Comparison of ENCODE assay signal across 8 mouse cellular contexts in the genomic region with DNA sequence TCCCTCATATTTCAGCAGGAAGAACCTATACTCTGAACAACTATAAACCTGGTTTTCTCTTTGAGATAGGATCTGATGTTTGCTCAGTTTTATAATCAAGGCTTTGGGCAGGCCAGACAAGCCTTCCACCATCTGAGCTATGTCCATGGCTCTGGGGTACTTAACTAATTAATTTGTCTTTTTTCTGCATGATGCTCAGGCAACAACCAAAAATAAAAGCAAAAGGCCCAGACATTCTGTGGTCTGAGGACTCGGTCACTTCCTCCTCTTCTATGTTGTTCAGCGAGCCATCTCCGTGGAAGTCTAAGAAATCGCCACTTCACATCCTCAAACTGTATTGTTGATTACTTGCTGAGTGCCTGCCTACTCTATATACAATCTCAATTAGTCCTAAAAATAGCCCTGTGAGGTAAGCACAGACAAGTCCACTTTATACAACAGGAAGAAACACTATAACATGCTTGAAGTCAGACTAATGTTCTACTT. TPM values are rescaled to one million over a fixed set of nuclear protein-coding genes. Genes with fewer than 3 reads are reported as not detected.
DNase-seq lines count a peak whose midpoint lies in the region; ATAC-seq and TF ChIP-seq lines count a peak whose summit lies in the region.
"Had no signal": no experiment of that assay in that cellular context is flagged by ENCODE, and none has a peak within 500 bp of the region (broad histone marks: within the 10 kb centered on the region; RNA-seq: fewer than 3 reads in every experiment).

No protein-coding gene starts in this region.

- no peaks in the 10 kb centered on the region for H3K9me3 ChIP-seq in forebrain, postnatal 0 days (ENCODE audit: low read length)
- no peaks in the 10 kb centered on the region for H3K9me3 ChIP-seq in liver, postnatal 0 days (ENCODE audit: low read length)

- H3K4me3 ChIP-seq in spleen, adult 2 months (ENCODE audit: extremely low read depth, insufficient read depth, insufficient read length) = peak overlapping the region; percentile 78
- H3K4me3 ChIP-seq in forebrain, postnatal 0 days (ENCODE audit: low read depth, low read length) = peak overlapping the region; percentile 7; the same call in 1 of the 2 replicates
- H3K4me3 ChIP-seq in liver, postnatal 0 days (ENCODE audit: low read depth, low read length) = peak overlapping the region; percentile 88

- TF ChIP-seq EP300 in liver, postnatal 0 days (IDR thresholded peaks at IDR 0.05; ENCODE audit: low read depth) = no peak

- no peak overlapping the region for H3K9ac ChIP-seq in forebrain, postnatal 0 days
- H3K9ac ChIP-seq in liver, postnatal 0 days (replicated peaks) = peak overlapping the region; percentile 97

- H3K27me3 ChIP-seq in spleen, adult 2 months (ENCODE audit: control insufficient read depth, insufficient read depth, low read length) = no peaks in the 10 kb centered on the region
- no peaks in the 10 kb centered on the region for H3K27me3 ChIP-seq in forebrain, postnatal 0 days (ENCODE audit: insufficient read depth, low read length)
- no peaks in the 10 kb centered on the region for H3K27me3 ChIP-seq in liver, postnatal 0 days (ENCODE audit: insufficient read depth, low read length)

- peak overlapping the region; percentile 74; the same call in 1 of the 2 replicates for H3K27ac ChIP-seq in spleen, adult 2 months (ENCODE audit: insufficient read depth, low read length)
- H3K27ac ChIP-seq in forebrain, postnatal 0 days (ENCODE audit: low read depth, low read length) = no peak overlapping the region
- H3K27ac ChIP-seq in liver, postnatal 0 days (ENCODE audit: low read depth) = peak overlapping the region; percentile 98

- no peak for DNase-seq in spleen, adult 2 months (ENCODE audit: low read depth in 1 of 2, low spot score in 2 of 2)
- no peak for DNase-seq in spleen, postnatal 14 days (ENCODE audit: low spot score in 2 of 2)
- no peak for DNase-seq in forebrain, postnatal 0 days
- DNase-seq in liver, postnatal 0 days = no peak
- DNase-seq in frontal cortex, postnatal 14 days (ENCODE audit: low spot score in 2 of 2) = no peak
- DNase-seq in thymus, postnatal 25 days = no peak
- DNase-seq in Muller cell, postnatal 12 days (ENCODE audit: inconsistent ontology term) = no peak
- DNase-seq: cerebellum, adult 18-20 months had no signal

- no peak for TF ChIP-seq CTCF in spleen, adult 2 months (IDR thresholded peaks at IDR 0.05; ENCODE audit: extremely low read depth, insufficient read depth, insufficient read length, insufficient replicate concordance)
- no peak for TF ChIP-seq CTCF in forebrain, postnatal 0 days (IDR thresholded peaks at IDR 0.05; ENCODE audit: low read depth)
- TF ChIP-seq CTCF in liver, postnatal 0 days (IDR thresholded peaks at IDR 0.05; ENCODE audit: low read depth) = no peak

- peak overlapping the region; percentile 73 for H3K4me2 ChIP-seq in forebrain, postnatal 0 days (ENCODE audit: low read depth)
- peak overlapping the region; percentile 78 for H3K4me2 ChIP-seq in liver, postnatal 0 days (ENCODE audit: low read depth, low read length)

- no peak for ATAC-seq in forebrain, postnatal 0 days
- ATAC-seq in liver, postnatal 0 days = no peak

- TF ChIP-seq POLR2A in spleen, adult 2 months (IDR thresholded peaks at IDR 0.05; ENCODE audit: low read depth, low read length) = no peak

- no peaks in the 10 kb centered on the region; the same call in none of the 2 replicates for H3K36me3 ChIP-seq in spleen, adult 2 months (ENCODE audit: control insufficient read depth, insufficient read depth, low read length)
- no peaks in the 10 kb centered on the region for H3K36me3 ChIP-seq in forebrain, postnatal 0 days (ENCODE audit: insufficient read depth)
- peaks cover 14% of the 10 kb centered on the region for H3K36me3 ChIP-seq in liver, postnatal 0 days (replicated peaks; ENCODE audit: insufficient read depth, low read length)

- peaks cover 28% of the 10 kb centered on the region; the same call in 1 of the 2 replicates for H3K4me1 ChIP-seq in spleen, adult 2 months (ENCODE audit: control insufficient read depth, insufficient read depth, insufficient read length)
- H3K4me1 ChIP-seq in forebrain, postnatal 0 days (ENCODE audit: insufficient read depth) = peaks cover 3% of the 10 kb centered on the region; the same call in 1 of the 2 replicates
- H3K4me1 ChIP-seq in liver, postnatal 0 days (ENCODE audit: insufficient read depth) = peaks cover 45% of the 10 kb centered on the region

- WGBS in spleen, adult 2 months = 1% methylated on average over 4 of the region's 4 CpGs
- WGBS in forebrain, postnatal 0 days = 56% methylated on average over 4 of the region's 4 CpGs
- 8% methylated on average over 4 of the region's 4 CpGs for WGBS in liver, postnatal 0 days (ENCODE audit: insufficient replicate concordance)

RNA-seq across cellular contexts. Expression of a gene that starts 2.0 kb away (rescaled TPM):
- polyA plus RNA-seq in spleen, adult 2 months (2012; rRNA removed) = 24.6 and 37.4 TPM in 2 replicates
- total RNA-seq in forebrain, postnatal 0 days (2014; rRNA removed) = 6.8 and 10.0 TPM in 2 replicates
- polyA plus RNA-seq in forebrain, postnatal 0 days (2015; fragmentation: Nextera tagmentation; extraction: Ambion mirVana) = 4.6 and 4.9 TPM in 2 replicates
- polyA plus RNA-seq in liver, postnatal 0 days (2015; fragmentation: Nextera tagmentation; extraction: Ambion mirVana) = 26.4 and 30.2 TPM in 2 replicates

Comparison
In these comparisons a context has a peak if more than half of its experiments do, and no peak if none do; other contexts are left out.
1. H3K4me3 ChIP-seq: peak in every context shown above with its lines; median percentile 88 in liver, postnatal 0 days; 78 in spleen, adult 2 months; 7 in forebrain, postnatal 0 days.